Mouse (Mus musculus): Measurements from ENCODE around the gene Hist1h4j.
"Not testable (repeated sequence)": the region's sequence is repeated elsewhere in the genome, so short reads cannot be mapped to it uniquely, and the experiment has no call there.

DNA sequence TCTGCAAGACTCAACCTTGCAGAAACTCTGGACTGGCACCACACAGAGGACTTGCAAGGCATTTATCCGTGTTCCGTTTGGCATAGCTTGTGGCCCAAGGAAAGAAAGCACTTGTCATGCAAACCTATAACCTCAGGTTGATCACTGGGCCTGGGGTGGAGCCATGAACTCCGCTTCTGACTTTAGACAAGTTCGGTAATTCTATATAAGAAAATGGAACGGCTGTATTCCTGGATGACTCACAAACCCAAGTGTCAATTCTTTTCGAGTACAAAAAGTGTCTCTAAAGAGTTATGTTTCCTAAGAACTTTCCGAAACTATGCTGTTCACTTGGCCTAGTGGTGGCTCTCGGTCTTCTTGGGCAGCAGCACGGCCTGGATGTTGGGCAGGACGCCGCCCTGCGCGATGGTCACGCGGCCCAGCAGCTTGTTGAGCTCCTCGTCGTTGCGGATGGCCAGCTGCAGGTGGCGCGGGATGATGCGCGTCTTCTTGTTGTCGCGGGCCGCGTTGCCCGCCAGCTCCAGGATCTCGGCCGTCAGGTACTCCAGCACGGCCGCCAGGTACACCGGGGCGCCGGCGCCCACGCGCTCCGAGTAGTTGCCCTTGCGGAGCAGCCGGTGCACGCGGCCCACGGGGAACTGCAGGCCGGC lies 13.6 kb upstream of the Hist1h4j start:
- TF ChIP-seq CTCF, EP300 (IDR thresholded peaks at IDR 0.05; ENCODE audit: low read depth): not testable (repeated sequence)

All from heart, postnatal 0 days (tissue).